Mouse (Mus musculus) erythroblast, embryonic 14.5 days (primary cell): Measurements from ENCODE around the gene Mndal. TPM values are rescaled to one million over a fixed set of nuclear protein-coding genes. Genes with fewer than 3 reads are reported as not detected.
"Not testable (repeated sequence)": the region's sequence is repeated elsewhere in the genome, so short reads cannot be mapped to it uniquely, and the experiment has no call there.

Source experiments
- H3K27me3 ChIP-seq: 2 replicates; pipeline ENCODE4 v1.6.1; 2012; ENCODE audit warnings: inconsistent platforms; ENCODE audit not compliant: control insufficient read depth
- H3K36me3 ChIP-seq: 2 replicates; pipeline ENCODE4 v1.6.1; 2012; ENCODE audit warnings: mild to moderate bottlenecking, inconsistent platforms; ENCODE audit not compliant: control insufficient read depth
- H3K4me1 ChIP-seq: 2 replicates; pipeline ENCODE4 v1.6.1; 2012; ENCODE audit warnings: inconsistent platforms; ENCODE audit not compliant: control insufficient read depth
- H3K4me3 ChIP-seq: replicated peaks from 2 replicates; pipeline ENCODE3; 2012; ENCODE audit warnings: moderate library complexity, mild to moderate bottlenecking, inconsistent platforms
- H3K9me3 ChIP-seq: 2 replicates; pipeline ENCODE4 v1.6.1; 2012; ENCODE audit warnings: low read length, inconsistent platforms, mixed read lengths; ENCODE audit not compliant: control insufficient read depth
- GATA1 ChIP-seq: IDR thresholded peaks from 2 replicates; pipeline ENCODE4 v1.6.1; 2012; ENCODE audit warnings: low read length, inconsistent platforms, mixed read lengths
- TAL1 ChIP-seq: IDR thresholded peaks from 3 replicates; pipeline ENCODE4 v1.6.1; 2012; ENCODE audit warnings: low read length, inconsistent platforms, mixed read lengths
- polyA plus RNA-seq: library from polyadenylated mRNA; stranded (reverse); fragments of >175 nt; gene quantifications from 2 replicates; pipeline ENCODE4 v1.2.3, GENCODE M21; 2012

Gene Mndal
- not detected in 2 replicates for polyA plus RNA-seq

- not testable (repeated sequence) for H3K4me1 ChIP-seq, H3K27me3 ChIP-seq, H3K9me3 ChIP-seq, H3K36me3 ChIP-seq, H3K4me3 ChIP-seq
Observed at GRCm38 (mm10) chr1:173941924-173942779, at the start of gene Mndal, which contains the start of gene Ifi203. Gene Mndal, minus strand, starts transcription at chr1:173942491. Gene Ifi203, minus strand, starts transcription at chr1:173942672.

- H3K4me1 ChIP-seq, H3K27me3 ChIP-seq, H3K4me3 ChIP-seq, H3K9me3 ChIP-seq, H3K36me3 ChIP-seq: not testable (repeated sequence)
Observed at GRCm38 (mm10) chr1:173982694-173983305, 40.5 kb upstream of the Mndal start, which contains the start of gene Ifi202b. Gene Ifi202b, minus strand, starts transcription at chr1:173982744.

GRCm38 (mm10) chr1:173981038-173981437, 38.7 kb upstream of the Mndal start:
- H3K4me3 ChIP-seq, H3K9me3 ChIP-seq, H3K27me3 ChIP-seq, H3K36me3 ChIP-seq, H3K4me1 ChIP-seq: not testable (repeated sequence)

- H3K4me3 ChIP-seq = no peak overlapping the region
- H3K27me3 ChIP-seq = no peaks in the 10 kb centered on the region
- TF ChIP-seq TAL1 (no peak), GATA1 (no peak)
- H3K4me1 ChIP-seq = no peaks in the 10 kb centered on the region
- no peaks in the 10 kb centered on the region for H3K9me3 ChIP-seq
- no peaks in the 10 kb centered on the region for H3K36me3 ChIP-seq
Observed at GRCm38 (mm10) chr1:173977622-173978021, 35.3 kb upstream of the Mndal start.

- TF ChIP-seq TAL1 = no peak
- Histone ChIP-seq H3K36me3 (no peaks in the 10 kb centered on the region), H3K4me1 (no peaks in the 10 kb centered on the region), H3K27me3 (no peaks in the 10 kb centered on the region), H3K9me3 (no peaks in the 10 kb centered on the region), H3K4me3 (no peak overlapping the region)
Observed at GRCm38 (mm10) chr1:173973111-173973510, 30.8 kb upstream of the Mndal start.

- not testable (repeated sequence) for H3K4me1 ChIP-seq, H3K36me3 ChIP-seq, H3K9me3 ChIP-seq, H3K4me3 ChIP-seq, H3K27me3 ChIP-seq
Observed at GRCm38 (mm10) chr1:173961491-173961890, 19.2 kb upstream of the Mndal start.

- not testable (repeated sequence) for H3K4me1 ChIP-seq, H3K27me3 ChIP-seq, H3K9me3 ChIP-seq, H3K36me3 ChIP-seq, H3K4me3 ChIP-seq
Observed at GRCm38 (mm10) chr1:173959998-173960397, 17.7 kb upstream of the Mndal start.

- not testable (repeated sequence) for H3K9me3 ChIP-seq, H3K27me3 ChIP-seq
Observed at GRCm38 (mm10) chr1:173955839-173956527, 13.7 kb upstream of the Mndal start.

GRCm38 (mm10) chr1:173955071-173955796, 12.9 kb upstream of the Mndal start:
- Histone ChIP-seq H3K9me3 (no peaks in the 10 kb centered on the region), H3K36me3 (no peaks in the 10 kb centered on the region), H3K4me1 (no peaks in the 10 kb centered on the region), H3K4me3 (no peak overlapping the region), H3K27me3 (no peaks in the 10 kb centered on the region)
- TF ChIP-seq TAL1 (no peak), GATA1 (no peak)

More at GRCm38 (mm10) chr1:173955839-173956527, 13.7 kb upstream of the Mndal start:
- not testable (repeated sequence) for H3K4me1 ChIP-seq, H3K36me3 ChIP-seq, H3K4me3 ChIP-seq
